Comparison of ENCODE assay signal across 1 mouse cellular context in genomic region chr11:96295092-96295835, GRCm38 (mm10).
TF ChIP-seq lines count a peak whose summit lies in the region.

No protein-coding gene starts in this region.

TF ChIP-seq in ES-E14, 5 proteins besides CTCF, POLR2A, EP300 and RAD21:
- TF ChIP-seq ZC3H11A (IDR thresholded peaks at IDR 0.05; ENCODE audit: borderline replicate concordance, low read depth, low read length) (no peak), MAFK (IDR thresholded peaks at IDR 0.05; ENCODE audit: insufficient read depth, low read depth, low read length) (no peak), CHD2 (IDR thresholded peaks at IDR 0.05; ENCODE audit: low read depth, low read length) (no peak), ZNF384 (IDR thresholded peaks at IDR 0.05; ENCODE audit: low read depth, low read length) (peak; percentile 58), HCFC1 (IDR thresholded peaks at IDR 0.05; ENCODE audit: borderline replicate concordance, insufficient read depth, low read length) (no peak)
